Mouse (Mus musculus): ENCODE data around the gene Gm13090. TPM values are rescaled to one million over a fixed set of nuclear protein-coding genes. Genes with fewer than 3 reads are reported as not detected.

Gene Gm13090
- polyA plus RNA-seq (2015; fragmentation: Nextera tagmentation; extraction: Ambion mirVana): not detected in 2 replicates

DNA sequence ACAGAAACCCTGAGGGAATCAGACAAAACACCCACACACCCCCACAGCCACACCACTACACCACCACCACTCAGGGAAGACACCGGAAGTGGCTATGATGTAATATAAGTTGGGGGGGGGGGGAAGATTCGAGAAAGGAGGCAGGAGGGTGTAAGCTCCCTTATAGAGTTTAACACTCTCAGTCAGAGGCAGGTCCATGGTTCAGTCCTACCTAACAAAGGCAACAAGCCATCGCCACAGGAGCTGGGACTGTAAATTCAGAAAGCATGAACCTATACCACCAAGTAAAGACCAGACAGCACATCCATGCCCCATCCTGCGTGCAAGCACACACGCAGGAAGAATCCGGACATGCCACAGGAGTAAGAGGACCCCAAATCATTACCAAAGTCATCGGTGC lies at the start of gene Gm13090:
Gene Gm13090, plus strand, starts transcription at position 301 of the 400 bp plus-strand sequence.
- Histone ChIP-seq H3K4me3 (ENCODE audit: low read depth, low read length) (no peak within 1 kb of the TSS), H3K4me2 (replicated peaks; ENCODE audit: low read depth) (no peak within 1 kb of the TSS), H3K4me1 (replicated peaks; ENCODE audit: control insufficient read depth, insufficient read depth, low read length) (no peaks in the 10 kb centered on the region), H3K27ac (ENCODE audit: low read depth, low read length) (no peak within 1 kb of the TSS), H3K36me3 (ENCODE audit: control insufficient read depth, insufficient read depth) (no peaks in the 10 kb centered on the region), H3K9ac (ENCODE audit: low read depth, low read length) (no peak within 1 kb of the TSS), H3K27me3 (replicated peaks; ENCODE audit: control insufficient read depth, insufficient read depth, low read length) (no peaks in the 10 kb centered on the region), H3K9me3 (ENCODE audit: control insufficient read depth) (no peaks in the 10 kb centered on the region)
- 86% methylated on average over 7 of the region's 7 CpGs for WGBS
- ATAC-seq: no peak
- TF ChIP-seq CTCF (IDR thresholded peaks at IDR 0.05; ENCODE audit: low read depth): no peak

DNA sequence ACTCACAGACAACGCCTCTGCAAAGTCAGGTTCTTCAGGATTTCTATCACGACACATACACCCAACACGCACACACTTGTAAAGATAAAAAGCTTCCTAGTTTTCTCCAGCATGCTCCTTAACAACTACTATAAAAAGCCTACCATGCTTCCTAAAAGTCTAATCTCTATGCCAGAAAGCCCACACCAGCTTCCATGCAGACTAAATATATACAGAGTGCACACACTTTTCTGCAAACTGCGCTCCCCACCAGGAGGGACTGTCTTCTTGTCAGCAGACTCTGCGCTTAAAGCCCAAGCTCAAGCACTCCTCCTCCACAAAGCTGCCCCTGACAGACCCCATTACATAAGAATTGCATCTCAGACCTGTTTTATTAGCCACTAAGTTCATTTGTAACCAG lies 47.9 kb upstream of the Gm13090 start:
- ATAC-seq: no peak
- WGBS: 82% methylated on average over 5 of the region's 5 CpGs
- Histone ChIP-seq H3K9ac (ENCODE audit: low read depth, low read length) (no peak overlapping the region), H3K27ac (ENCODE audit: low read depth, low read length) (no peak overlapping the region), H3K36me3 (ENCODE audit: control insufficient read depth, insufficient read depth) (peaks cover 2% of the 10 kb centered on the region; the same call in 1 of the 2 replicates), H3K27me3 (replicated peaks; ENCODE audit: control insufficient read depth, insufficient read depth, low read length) (no peaks in the 10 kb centered on the region), H3K4me1 (replicated peaks; ENCODE audit: control insufficient read depth, insufficient read depth, low read length) (no peaks in the 10 kb centered on the region; the same call in 1 of the 2 replicates), H3K4me2 (replicated peaks; ENCODE audit: low read depth) (no peak overlapping the region), H3K4me3 (ENCODE audit: low read depth, low read length) (no peak overlapping the region), H3K9me3 (ENCODE audit: control insufficient read depth) (no peaks in the 10 kb centered on the region)
- TF ChIP-seq CTCF (IDR thresholded peaks at IDR 0.05; ENCODE audit: low read depth): no peak

GRCm38 (mm10) chr4:151043281-151043680 lies 46.1 kb upstream of the Gm13090 start:
- Histone ChIP-seq H3K27ac (ENCODE audit: low read depth, low read length) (no peak overlapping the region), H3K27me3 (replicated peaks; ENCODE audit: control insufficient read depth, insufficient read depth, low read length) (no peaks in the 10 kb centered on the region), H3K4me1 (replicated peaks; ENCODE audit: control insufficient read depth, insufficient read depth, low read length) (no peaks in the 10 kb centered on the region; the same call in 1 of the 2 replicates), H3K9ac (ENCODE audit: low read depth, low read length) (0 out of 2 replicates have a peak overlapping the region, but pooled peaks have one; percentile 68), H3K4me3 (ENCODE audit: low read depth, low read length) (peak overlapping the region; percentile 46), H3K36me3 (ENCODE audit: control insufficient read depth, insufficient read depth) (peaks cover 17% of the 10 kb centered on the region), H3K4me2 (replicated peaks; ENCODE audit: low read depth) (peak overlapping the region; percentile 96), H3K9me3 (ENCODE audit: control insufficient read depth) (no peaks in the 10 kb centered on the region)
- no peak for ATAC-seq
- no peak for TF ChIP-seq CTCF (IDR thresholded peaks at IDR 0.05; ENCODE audit: low read depth)
- 31% methylated on average over 5 of the region's 5 CpGs for WGBS

GRCm38 (mm10) chr4:151044037-151044943 lies 45.1 kb upstream of the Gm13090 start, which contains the start of gene Per3:
Gene Per3, minus strand, starts transcription at chr4:151044665.
- Histone ChIP-seq H3K4me1 (replicated peaks; ENCODE audit: control insufficient read depth, insufficient read depth, low read length) (no peaks in the 10 kb centered on the region; the same call in 1 of the 2 replicates), H3K9ac (ENCODE audit: low read depth, low read length) (peak within 1 kb of the TSS; percentile 68), H3K9me3 (ENCODE audit: control insufficient read depth) (no peaks in the 10 kb centered on the region), H3K4me2 (replicated peaks; ENCODE audit: low read depth) (peak within 1 kb of the TSS; percentile 96), H3K36me3 (ENCODE audit: control insufficient read depth, insufficient read depth) (peaks cover 26% of the 10 kb centered on the region), H3K4me3 (ENCODE audit: low read depth, low read length) (peak within 1 kb of the TSS; percentile 46), H3K27me3 (replicated peaks; ENCODE audit: control insufficient read depth, insufficient read depth, low read length) (no peaks in the 10 kb centered on the region), H3K27ac (ENCODE audit: low read depth, low read length) (peak within 1 kb of the TSS; percentile 10)
- WGBS: under 1% methylated on average over 69 of the region's 79 CpGs
- ATAC-seq: peak; percentile 99
- TF ChIP-seq CTCF (IDR thresholded peaks at IDR 0.05; ENCODE audit: low read depth): no peak

DNA sequence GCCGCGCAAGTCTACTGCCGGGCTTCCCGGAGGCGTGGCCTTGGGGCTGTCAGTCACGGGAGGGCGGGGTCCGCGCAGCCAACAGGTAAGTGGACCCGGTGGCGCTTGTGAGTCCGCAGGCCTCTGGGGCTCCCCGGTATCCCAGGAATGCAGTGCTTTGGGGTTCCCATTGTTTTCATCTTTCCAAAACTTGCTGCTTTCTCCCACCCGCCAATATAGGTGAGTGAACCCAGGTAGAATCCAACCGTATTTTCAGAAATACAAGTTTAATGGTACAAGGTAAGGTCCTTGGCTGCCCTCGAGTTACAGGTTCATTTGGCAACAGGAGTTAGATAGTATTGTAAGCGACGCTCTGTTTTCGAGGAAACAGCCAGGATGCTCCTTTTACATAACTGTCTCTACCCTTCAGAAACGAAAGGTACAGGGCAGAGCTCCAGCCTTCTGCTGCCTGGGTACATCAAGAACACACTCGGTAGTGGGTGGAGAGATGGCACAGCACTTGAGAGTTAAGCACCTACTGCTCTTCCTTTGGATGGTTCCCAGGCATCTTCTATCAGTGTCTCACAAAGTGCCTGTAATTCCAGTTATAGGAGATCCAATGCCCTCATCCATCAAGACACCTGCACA lies 44.3 kb upstream of the Gm13090 start:
- no peaks in the 10 kb centered on the region; the same call in 1 of the 2 replicates for H3K4me1 ChIP-seq (replicated peaks; ENCODE audit: control insufficient read depth, insufficient read depth, low read length)
- peak overlapping the region; percentile 96 for H3K4me2 ChIP-seq (replicated peaks; ENCODE audit: low read depth)
- no peaks in the 10 kb centered on the region for H3K27me3 ChIP-seq (replicated peaks; ENCODE audit: control insufficient read depth, insufficient read depth, low read length)
- H3K9me3 ChIP-seq (ENCODE audit: control insufficient read depth): no peaks in the 10 kb centered on the region
- ATAC-seq: 0 out of 2 replicates have a peak, but pooled peaks have one; percentile 0
- H3K4me3 ChIP-seq (ENCODE audit: low read depth, low read length): peak overlapping the region; percentile 46
- peak overlapping the region; percentile 68; the same call in 1 of the 2 replicates for H3K9ac ChIP-seq (ENCODE audit: low read depth, low read length)
- peaks cover 34% of the 10 kb centered on the region for H3K36me3 ChIP-seq (ENCODE audit: control insufficient read depth, insufficient read depth)
- no peak for TF ChIP-seq CTCF (IDR thresholded peaks at IDR 0.05; ENCODE audit: low read depth)
- 4% methylated on average over 21 of the region's 21 CpGs for WGBS
- H3K27ac ChIP-seq (ENCODE audit: low read depth, low read length): no peak overlapping the region; the same call in none of the 2 replicates

DNA sequence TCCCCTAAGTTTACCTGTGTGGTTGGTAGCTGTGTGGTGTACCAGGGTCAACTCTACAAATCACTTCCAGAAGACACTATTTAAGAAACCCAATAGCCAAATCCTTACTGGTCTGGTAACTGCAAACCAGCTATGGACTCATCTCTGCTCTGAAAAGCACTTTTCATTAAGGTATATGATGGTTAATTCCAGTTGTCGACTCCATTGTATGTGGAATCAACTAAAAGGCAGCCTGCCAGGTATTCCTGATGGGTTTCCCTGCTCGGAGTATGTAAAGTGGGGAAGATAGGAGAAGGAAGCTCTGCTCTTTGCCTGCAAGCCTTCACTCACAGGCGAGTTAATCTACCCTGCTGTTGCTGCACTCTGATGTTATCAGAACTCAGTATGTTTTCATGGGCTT lies 42.8 kb upstream of the Gm13090 start:
- no peak overlapping the region for H3K9ac ChIP-seq (ENCODE audit: low read depth, low read length)
- H3K36me3 ChIP-seq (ENCODE audit: control insufficient read depth, insufficient read depth): peaks cover 43% of the 10 kb centered on the region
- H3K4me2 ChIP-seq (replicated peaks; ENCODE audit: low read depth): no peak overlapping the region
- WGBS: 85% methylated on average over 3 of the region's 3 CpGs
- no peak overlapping the region for H3K4me3 ChIP-seq (ENCODE audit: low read depth, low read length)
- H3K27me3 ChIP-seq (replicated peaks; ENCODE audit: control insufficient read depth, insufficient read depth, low read length): no peaks in the 10 kb centered on the region
- H3K9me3 ChIP-seq (ENCODE audit: control insufficient read depth): no peaks in the 10 kb centered on the region
- H3K4me1 ChIP-seq (replicated peaks; ENCODE audit: control insufficient read depth, insufficient read depth, low read length): no peaks in the 10 kb centered on the region; the same call in 1 of the 2 replicates
- no peak for TF ChIP-seq CTCF (IDR thresholded peaks at IDR 0.05; ENCODE audit: low read depth)
- H3K27ac ChIP-seq (ENCODE audit: low read depth, low read length): no peak overlapping the region
- no peak for ATAC-seq

All from intestine, postnatal 0 days (tissue).